Mouse (Mus musculus) forebrain, embryonic 15.5 days (tissue): ENCODE measurements around the gene Pllp. TPM values are rescaled to one million over a fixed set of nuclear protein-coding genes. Genes with fewer than 3 reads are reported as not detected.
A peak's percentile ranks its signal among the peaks of the same experiment; 100 is the strongest.

Experiments
- ATAC-seq: fragments of 200-750 bp; cut with Nextera tagmentation; replicated peaks from 2 replicates; pipeline ENCODE4 v1.8.0; 2017; ENCODE audit warnings: mild to moderate bottlenecking, moderate TSS enrichment, moderate library complexity
- H3K27ac ChIP-seq: fragments of 300-500 bp; sonication (generic); replicated peaks from 2 replicates; pipeline ENCODE4 v1.5.1; 2015; ENCODE audit warnings: mild to moderate bottlenecking, inconsistent platforms
- H3K27me3 ChIP-seq: fragments of 300-500 bp; sonication (generic); 2 replicates; pipeline ENCODE4 v1.6.1; 2015; ENCODE audit warnings: inconsistent platforms
- H3K36me3 ChIP-seq: fragments of 300-500 bp; sonication (generic); 2 replicates; pipeline ENCODE4 v1.6.1; 2015; ENCODE audit warnings: mild to moderate bottlenecking, inconsistent platforms
- H3K4me1 ChIP-seq: fragments of 300-500 bp; sonication (generic); 2 replicates; pipeline ENCODE4 v1.6.1; 2015; ENCODE audit warnings: inconsistent platforms
- H3K4me2 ChIP-seq: fragments of 300-500 bp; sonication (generic); replicated peaks from 2 replicates; pipeline ENCODE4 v1.6.1; 2015; ENCODE audit warnings: mild to moderate bottlenecking, inconsistent platforms
- H3K4me3 ChIP-seq: fragments of 300-500 bp; sonication (generic); 2 replicates; pipeline ENCODE4 v1.5.1; 2015; ENCODE audit warnings: mild to moderate bottlenecking, inconsistent platforms
- H3K9ac ChIP-seq: fragments of 300-500 bp; sonication (generic); replicated peaks from 2 replicates; pipeline ENCODE4 v1.6.1; 2015; ENCODE audit warnings: mild to moderate bottlenecking, inconsistent platforms
- H3K9me3 ChIP-seq: fragments of 300-500 bp; sonication (generic); 2 replicates; pipeline ENCODE4 v1.6.1; 2016; ENCODE audit warnings: inconsistent platforms
- WGBS: fragments of 180-500 bp; shearing (Covaris S2); methylation state at CpG from one replicate; pipeline ENCODE4 v1.1.7; 2015; ENCODE audit warnings: mixed read lengths; 5-methylcytosine and 5-hydroxymethylcytosine counted together
- polyA plus RNA-seq: library from polyadenylated mRNA; unstranded; fragments of >200 nt; fragmentation: Nextera tagmentation; extraction: Ambion mirVana; gene quantifications from 2 replicates; pipeline ENCODE4 v1.2.1, GENCODE M21; 2015

Gene Pllp
- polyA plus RNA-seq, 1 experiment from 2014 or later = 1.3 TPM

DNA sequence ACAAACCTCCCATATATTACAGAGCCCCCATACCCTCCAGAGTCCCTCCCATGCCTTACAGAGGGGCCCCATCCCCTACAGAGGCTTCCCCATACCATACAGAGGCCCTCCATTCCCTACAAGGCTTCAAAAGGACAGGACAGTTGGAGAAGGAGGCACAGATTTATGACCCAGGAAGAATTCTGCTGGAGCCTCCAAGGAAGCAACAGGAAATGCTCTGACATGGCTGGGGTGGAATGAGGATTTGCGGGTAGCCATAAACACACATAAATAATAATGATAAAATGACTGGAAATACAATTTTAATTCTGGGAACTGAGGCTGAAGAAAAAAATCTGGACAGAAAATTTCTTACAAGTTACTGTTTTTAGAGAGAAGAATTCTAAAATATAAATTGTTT lies 20.8 kb upstream of the Pllp start:
- Histone ChIP-seq H3K36me3 (no peaks in the 10 kb centered on the region), H3K9me3 (no peaks in the 10 kb centered on the region), H3K27ac (no peak overlapping the region), H3K27me3 (no peaks in the 10 kb centered on the region), H3K4me1 (no peaks in the 10 kb centered on the region), H3K9ac (no peak overlapping the region), H3K4me2 (no peak overlapping the region), H3K4me3 (no peak overlapping the region)
- WGBS = 97% methylated on average over 1 of the region's 1 CpGs
- no peak for ATAC-seq

DNA sequence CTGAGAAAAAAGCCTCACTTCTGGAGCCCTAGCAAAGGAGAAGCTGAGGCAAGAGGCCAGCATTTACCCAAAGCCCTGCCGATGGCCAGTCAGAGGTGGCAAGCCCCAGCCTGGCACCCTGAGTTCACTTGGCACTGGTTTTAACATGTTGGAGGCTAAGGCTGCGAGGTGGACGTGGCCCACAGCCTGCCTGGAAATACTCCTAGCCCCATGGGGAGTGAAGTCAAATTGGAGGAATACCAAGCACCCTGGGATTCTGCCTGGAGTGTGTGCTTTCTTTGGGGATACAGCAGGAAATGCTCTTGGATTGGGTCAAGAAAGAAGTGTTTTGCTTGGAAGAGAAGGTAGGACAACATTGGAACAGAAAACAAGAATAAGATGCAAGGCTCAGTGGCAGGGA lies 19.8 kb upstream of the Pllp start:
- Histone ChIP-seq H3K4me1 (no peaks in the 10 kb centered on the region), H3K9me3 (no peaks in the 10 kb centered on the region), H3K4me2 (no peak overlapping the region), H3K4me3 (no peak overlapping the region), H3K9ac (no peak overlapping the region), H3K36me3 (no peaks in the 10 kb centered on the region), H3K27ac (no peak overlapping the region), H3K27me3 (no peaks in the 10 kb centered on the region)
- 81% methylated on average over 3 of the region's 3 CpGs for WGBS
- ATAC-seq = no peak

DNA sequence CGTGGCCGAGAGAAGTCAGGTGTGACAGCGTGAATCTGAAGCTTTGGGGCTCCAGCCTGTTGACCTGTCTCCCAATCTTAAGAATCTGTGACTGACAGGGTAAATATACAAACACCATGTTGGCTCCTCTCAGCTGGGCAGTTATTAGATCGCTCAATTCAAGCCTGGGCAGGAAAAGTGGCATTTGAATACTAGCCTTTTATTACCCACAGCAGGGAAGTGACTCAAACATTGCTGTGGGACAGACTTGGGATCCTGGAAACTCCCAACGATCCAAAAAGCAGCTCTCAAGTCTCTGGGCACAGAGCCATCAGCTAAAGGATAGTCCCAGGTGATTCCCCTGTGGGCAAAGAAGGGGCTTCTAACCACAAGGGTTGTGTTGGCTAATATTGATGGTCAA lies 18.5 kb upstream of the Pllp start:
- no peak overlapping the region for H3K27ac ChIP-seq
- H3K27me3 ChIP-seq = no peaks in the 10 kb centered on the region
- no peaks in the 10 kb centered on the region for H3K36me3 ChIP-seq
- no peak overlapping the region for H3K4me2 ChIP-seq
- no peaks in the 10 kb centered on the region for H3K4me1 ChIP-seq
- no peak overlapping the region for H3K9ac ChIP-seq
- no peak for ATAC-seq
- WGBS = 45% methylated on average over 5 of the region's 5 CpGs
- H3K4me3 ChIP-seq = no peak overlapping the region
- H3K9me3 ChIP-seq = no peaks in the 10 kb centered on the region

DNA sequence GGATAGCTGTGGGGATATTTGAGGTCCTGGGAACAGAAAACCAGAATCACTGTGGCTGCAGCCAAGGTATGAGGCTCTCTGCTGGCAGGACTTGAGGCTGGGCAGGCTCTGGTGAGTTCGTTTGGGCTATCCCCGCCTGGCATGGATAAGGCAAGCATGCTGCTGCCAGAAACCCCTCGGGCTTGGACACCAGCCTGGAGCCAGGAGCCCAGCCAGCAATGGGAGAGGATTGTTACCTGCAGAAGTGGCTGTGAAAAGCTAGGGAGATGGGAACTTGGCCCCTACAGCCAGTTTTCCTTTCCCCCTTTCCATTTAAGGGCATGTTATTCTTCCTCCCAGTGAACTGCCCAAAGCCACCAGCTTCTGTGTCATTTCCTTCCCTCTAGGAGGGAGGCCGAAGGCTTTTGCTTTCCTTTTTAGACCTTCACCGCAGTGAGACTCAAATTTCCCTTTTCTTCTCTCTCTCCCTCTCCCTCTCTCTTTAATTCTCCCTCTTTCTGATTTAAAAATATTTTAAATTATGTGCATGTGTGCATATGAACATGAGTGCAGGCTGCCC lies 15.2 kb upstream of the Pllp start:
- Histone ChIP-seq H3K4me3 (no peak overlapping the region), H3K4me1 (no peaks in the 10 kb centered on the region), H3K9me3 (no peaks in the 10 kb centered on the region), H3K4me2 (no peak overlapping the region), H3K27me3 (no peaks in the 10 kb centered on the region), H3K36me3 (no peaks in the 10 kb centered on the region), H3K9ac (no peak overlapping the region), H3K27ac (no peak overlapping the region)
- no peak for ATAC-seq
- 48% methylated on average over 5 of the region's 5 CpGs for WGBS

DNA sequence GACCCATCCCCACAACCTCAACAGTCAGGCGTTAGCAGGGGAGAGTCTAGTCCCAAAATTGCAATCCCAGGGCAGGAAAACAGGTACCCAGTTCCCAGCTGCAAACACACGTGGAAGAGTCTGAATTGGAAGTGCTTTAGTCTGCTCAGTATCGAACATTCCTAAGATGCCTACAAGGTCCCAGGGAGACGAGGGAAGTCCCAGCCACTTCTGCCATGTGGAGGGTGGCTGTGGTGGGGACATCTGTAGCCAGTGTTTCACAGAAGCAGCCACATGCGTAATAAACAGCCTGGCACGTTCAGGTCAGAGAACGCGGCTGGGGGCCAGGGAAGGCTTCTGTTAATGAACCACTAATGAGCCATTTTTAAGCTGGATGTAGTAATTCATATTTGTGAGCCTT lies 14.3 kb upstream of the Pllp start:
- Histone ChIP-seq H3K4me1 (no peaks in the 10 kb centered on the region), H3K36me3 (no peaks in the 10 kb centered on the region), H3K4me3 (no peak overlapping the region), H3K4me2 (no peak overlapping the region), H3K9ac (no peak overlapping the region), H3K9me3 (no peaks in the 10 kb centered on the region), H3K27me3 (no peaks in the 10 kb centered on the region), H3K27ac (no peak overlapping the region)
- no peak for ATAC-seq
- WGBS = 54% methylated on average over 8 of the region's 8 CpGs

DNA sequence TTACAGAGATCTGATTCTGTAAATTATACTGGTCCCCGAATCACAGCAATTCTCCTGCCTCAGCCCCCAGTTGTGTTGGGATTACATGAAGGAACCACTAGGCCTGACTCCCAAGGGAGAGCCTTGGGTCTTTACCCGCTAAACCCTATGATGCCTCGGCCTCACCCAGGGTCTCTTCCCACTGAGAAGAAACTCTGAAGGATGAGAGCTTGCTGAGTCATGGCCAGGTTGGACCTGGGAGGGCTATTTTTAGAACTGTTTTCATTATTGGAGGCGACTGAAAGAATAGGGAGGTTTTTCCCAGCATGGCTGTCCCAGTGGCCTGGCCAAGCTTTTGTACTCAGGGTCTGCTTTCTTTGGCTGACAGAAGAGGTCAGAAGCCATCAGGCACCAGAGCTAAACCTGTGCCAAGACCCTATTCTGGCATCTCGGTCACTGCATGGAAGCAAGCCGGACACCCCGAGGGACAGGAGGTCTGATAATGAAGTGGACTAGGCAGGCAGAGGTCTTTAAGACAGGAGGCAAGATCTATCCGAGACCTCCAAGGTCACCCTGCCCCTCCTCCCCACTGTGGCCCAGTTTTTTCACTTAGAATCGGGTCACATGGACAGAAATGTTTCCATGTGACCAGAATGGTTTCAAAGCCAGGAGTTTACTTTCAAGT lies 10.8 kb upstream of the Pllp start:
- 79% methylated on average over 9 of the region's 9 CpGs for WGBS
- H3K27me3 ChIP-seq = no peaks in the 10 kb centered on the region

DNA sequence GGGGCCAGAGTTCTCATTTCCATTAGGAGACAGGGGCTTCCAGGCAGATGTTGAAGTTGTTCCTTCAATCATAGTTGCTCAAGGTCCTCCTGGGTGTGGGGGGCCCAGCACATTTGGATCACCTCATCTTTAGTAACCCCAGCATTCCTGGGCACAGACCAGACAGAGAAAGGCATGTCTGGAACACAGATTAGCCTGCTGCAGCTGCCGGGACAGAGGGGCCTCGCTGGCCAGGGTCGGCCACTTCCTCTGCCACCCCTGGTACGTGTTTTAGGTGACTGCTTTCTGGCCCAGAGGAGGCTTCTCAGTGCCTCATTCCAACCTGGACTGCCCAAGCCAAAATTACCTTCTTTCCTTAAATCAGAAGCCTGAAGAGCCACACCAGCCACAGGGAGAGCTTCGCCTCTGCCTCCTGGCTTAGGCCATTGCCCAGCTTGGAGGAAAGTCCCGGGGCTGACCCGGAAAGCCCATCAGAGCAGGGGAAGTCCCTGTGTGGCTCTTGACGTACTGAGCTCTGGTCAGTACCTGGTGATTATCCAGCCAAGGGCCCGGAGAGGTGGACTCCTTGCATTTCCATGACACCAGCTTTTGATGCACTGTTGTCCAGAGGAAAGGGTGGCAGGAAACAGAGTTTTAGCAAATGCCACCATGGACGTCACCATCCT lies 9.6 kb upstream of the Pllp start:
- H3K4me1 ChIP-seq = 0 out of 2 replicates have a peak, but pooled peaks cover 12% of the 10 kb centered on the region
- no peak overlapping the region for H3K27ac ChIP-seq
- H3K9me3 ChIP-seq = no peaks in the 10 kb centered on the region
- no peaks in the 10 kb centered on the region for H3K36me3 ChIP-seq
- no peaks in the 10 kb centered on the region for H3K27me3 ChIP-seq
- H3K9ac ChIP-seq = no peak overlapping the region
- WGBS = 80% methylated on average over 10 of the region's 10 CpGs
- H3K4me2 ChIP-seq = no peak overlapping the region
- no peak overlapping the region for H3K4me3 ChIP-seq
- ATAC-seq = no peak

More for the DNA sequence above, 10.8 kb upstream of the Pllp start:
- Histone ChIP-seq H3K4me1 (0 out of 2 replicates have a peak, but pooled peaks cover 12% of the 10 kb centered on the region), H3K4me3 (no peak overlapping the region), H3K4me2 (no peak overlapping the region), H3K36me3 (no peaks in the 10 kb centered on the region), H3K9me3 (no peaks in the 10 kb centered on the region), H3K27ac (no peak overlapping the region), H3K9ac (no peak overlapping the region)
- ATAC-seq = no peak

DNA sequence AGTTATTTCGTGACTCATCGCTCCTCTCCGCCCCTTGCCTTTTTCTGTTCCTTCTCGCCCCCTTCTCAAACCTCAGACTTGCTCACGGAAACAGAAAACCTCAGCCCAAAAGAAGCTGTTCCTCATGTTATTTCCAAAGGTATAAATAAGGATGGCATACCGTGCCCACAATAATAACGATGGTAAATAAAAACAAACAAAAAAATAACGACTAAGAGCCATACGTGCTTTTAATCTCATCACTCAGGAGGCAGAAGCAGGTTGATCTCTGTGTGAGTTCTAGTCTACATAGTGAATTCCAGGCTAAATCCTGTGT lies 8.5 kb upstream of the Pllp start:
- peak overlapping the region; percentile 79 for H3K27ac ChIP-seq
- no peaks in the 10 kb centered on the region for H3K9me3 ChIP-seq
- H3K4me3 ChIP-seq = peak overlapping the region; percentile 59
- WGBS = 13% methylated on average over 9 of the region's 9 CpGs
- peak overlapping the region; percentile 59 for H3K9ac ChIP-seq
- H3K4me1 ChIP-seq = 0 out of 2 replicates have a peak, but pooled peaks cover 12% of the 10 kb centered on the region
- no peaks in the 10 kb centered on the region for H3K27me3 ChIP-seq
- peak overlapping the region; percentile 72 for H3K4me2 ChIP-seq
- ATAC-seq = no peak
- no peaks in the 10 kb centered on the region for H3K36me3 ChIP-seq

DNA sequence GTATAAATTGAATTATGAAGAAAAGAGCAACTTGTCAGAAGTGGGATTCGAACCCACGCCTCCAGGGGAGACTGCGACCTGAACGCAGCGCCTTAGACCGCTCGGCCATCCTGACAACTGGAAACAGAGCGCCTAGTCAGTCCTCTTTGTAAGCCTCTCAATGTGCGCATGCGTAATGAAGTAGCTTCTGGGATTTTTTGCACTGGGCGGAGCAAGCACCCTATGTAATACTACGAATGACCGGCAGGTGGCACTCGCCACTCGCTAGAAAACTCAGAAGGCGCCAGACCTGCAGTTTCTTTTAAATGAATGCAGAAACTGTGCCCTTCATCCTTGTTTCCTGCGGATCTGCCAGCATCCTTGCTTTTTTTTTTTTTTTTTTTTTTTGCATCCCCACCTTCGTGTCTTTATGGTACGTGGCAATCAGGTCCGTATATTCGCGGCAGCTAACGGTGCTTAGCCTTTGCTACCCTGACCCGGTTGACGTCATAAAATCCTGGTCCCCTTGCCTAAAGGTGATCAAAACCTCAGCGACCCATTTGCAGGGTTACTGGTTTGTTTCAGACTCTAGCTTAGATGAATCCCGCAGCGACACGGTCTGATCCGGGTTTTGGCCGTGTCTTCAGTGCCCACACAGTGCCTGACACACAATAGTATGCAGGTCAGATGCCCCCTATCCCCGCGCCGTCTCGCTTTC lies 8.0 kb upstream of the Pllp start:
- under 1% methylated on average over 35 of the region's 35 CpGs for WGBS
- H3K27me3 ChIP-seq = no peaks in the 10 kb centered on the region
- no peaks in the 10 kb centered on the region for H3K9me3 ChIP-seq
- H3K4me1 ChIP-seq = 0 out of 2 replicates have a peak, but pooled peaks cover 12% of the 10 kb centered on the region
- H3K36me3 ChIP-seq = no peaks in the 10 kb centered on the region
- H3K27ac ChIP-seq = peak overlapping the region; percentile 79
- H3K4me3 ChIP-seq = peak overlapping the region; percentile 59
- H3K9ac ChIP-seq = peak overlapping the region; percentile 59
- ATAC-seq = peak; percentile 93
- peak overlapping the region; percentile 72 for H3K4me2 ChIP-seq

DNA sequence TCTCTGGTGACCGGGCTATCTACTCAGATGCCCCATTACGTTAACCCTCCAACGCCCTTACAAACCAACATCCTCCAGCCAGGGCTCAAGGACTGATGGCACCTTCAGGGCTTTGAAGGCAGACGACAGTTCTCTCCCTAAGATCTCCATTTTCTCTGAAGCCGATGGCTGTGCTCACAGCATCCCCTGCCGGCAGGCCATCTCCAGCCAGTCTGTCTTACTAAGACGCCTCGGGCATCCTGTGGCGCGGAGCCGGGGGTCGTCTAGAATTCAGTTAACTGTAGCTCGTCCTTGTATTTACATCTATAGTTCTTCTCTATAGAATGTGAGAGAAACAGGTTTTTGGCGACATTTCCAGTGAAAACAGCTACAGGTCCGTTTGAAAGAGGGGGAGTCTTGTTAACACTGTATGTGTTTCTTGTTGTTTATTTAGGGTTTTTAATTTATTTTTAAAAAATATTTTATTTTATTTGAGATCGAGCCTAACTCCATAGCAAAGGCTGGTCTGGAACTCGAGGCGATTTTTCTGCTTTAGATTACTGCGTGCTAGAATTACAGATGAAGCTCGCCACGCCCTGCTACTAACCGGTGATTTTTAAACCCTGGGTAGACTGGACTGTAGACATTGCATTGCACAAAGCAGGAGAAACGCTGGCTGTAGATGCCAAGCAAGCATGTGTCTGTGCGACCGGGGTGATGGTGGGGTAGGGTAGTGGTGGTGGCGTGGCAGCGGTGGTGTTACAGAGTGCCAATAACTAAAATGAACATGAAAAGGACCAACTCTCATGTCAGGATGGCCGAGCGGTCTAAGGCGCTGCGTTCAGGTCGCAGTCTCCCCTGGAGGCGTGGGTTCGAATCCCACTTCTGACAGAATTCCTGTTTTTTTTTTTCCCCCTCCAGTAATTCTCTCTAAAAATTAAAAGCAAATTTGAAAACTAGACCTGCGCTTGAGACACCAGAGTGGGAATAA lies 7.1 kb upstream of the Pllp start:
- Histone ChIP-seq H3K4me2 (peak overlapping the region; percentile 42), H3K4me3 (peak overlapping the region; percentile 59), H3K9me3 (no peaks in the 10 kb centered on the region), H3K27ac (peak overlapping the region; percentile 47), H3K9ac (peak overlapping the region; percentile 27), H3K36me3 (no peaks in the 10 kb centered on the region), H3K27me3 (no peaks in the 10 kb centered on the region), H3K4me1 (0 out of 2 replicates have a peak, but pooled peaks cover 12% of the 10 kb centered on the region)
- ATAC-seq = peak; percentile 73
- under 1% methylated on average over 35 of the region's 35 CpGs for WGBS

DNA sequence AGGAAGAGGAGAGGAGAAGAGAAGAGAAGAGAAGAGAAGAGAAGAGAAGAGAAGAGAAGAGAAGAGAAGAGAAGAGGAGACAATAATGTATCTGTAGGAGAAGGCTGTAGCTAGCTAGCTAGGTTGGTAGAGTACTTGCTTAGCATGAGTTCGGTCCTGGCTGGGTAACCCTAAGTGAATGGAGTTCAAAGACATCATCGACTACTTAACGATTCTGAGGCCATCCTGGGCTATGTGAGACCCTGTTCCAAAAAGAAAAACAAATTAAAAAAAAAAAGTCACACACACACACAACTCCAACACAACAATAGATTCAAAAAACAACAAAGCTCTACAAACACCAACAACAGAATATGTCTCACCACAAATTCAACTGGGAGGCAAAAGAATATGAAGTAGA lies 6.1 kb upstream of the Pllp start:
- Histone ChIP-seq H3K9ac (no peak overlapping the region), H3K4me2 (no peak overlapping the region), H3K4me1 (0 out of 2 replicates have a peak, but pooled peaks cover 12% of the 10 kb centered on the region), H3K9me3 (no peaks in the 10 kb centered on the region), H3K36me3 (no peaks in the 10 kb centered on the region), H3K27ac (no peak overlapping the region), H3K4me3 (no peak overlapping the region), H3K27me3 (peaks cover 7% of the 10 kb centered on the region)
- 65% methylated on average over 3 of the region's 3 CpGs for WGBS
- ATAC-seq = no peak
